ENCODE assay signal across 26 mouse cellular contexts in genomic region chr5:90765821-90766606, GRCm38 (mm10). TPM values are rescaled to one million over a fixed set of nuclear protein-coding genes. Genes with fewer than 3 reads are reported as not detected.
A peak's percentile ranks its signal among the peaks of the same experiment; 100 is the strongest.
DNase-seq lines count a peak whose midpoint lies in the region; ATAC-seq and TF ChIP-seq lines count a peak whose summit lies in the region.
"Had no signal": no experiment of that assay in that cellular context is flagged by ENCODE, and none has a peak within 500 bp of the region (broad histone marks: within the 10 kb centered on the region; RNA-seq: fewer than 3 reads in every experiment).

No protein-coding gene starts in this region.

- no peak for TF ChIP-seq CTCF in liver, postnatal 0 days (IDR thresholded peaks at IDR 0.05; ENCODE audit: low read depth)
- TF ChIP-seq CTCF in stomach, postnatal 0 days (IDR thresholded peaks at IDR 0.05; ENCODE audit: low read depth), result no peak

- no peaks in the 10 kb centered on the region for H3K27me3 ChIP-seq in embryonic facial prominence, embryonic 14.5 days (replicated peaks; ENCODE audit: control insufficient read depth, insufficient read depth, low read length)
- H3K27me3 ChIP-seq in embryonic facial prominence, embryonic 10.5 days (replicated peaks; ENCODE audit: low read depth, poor library complexity, severe bottlenecking), result peaks cover 7% of the 10 kb centered on the region; the same call in 1 of the 2 replicates
- no peaks in the 10 kb centered on the region for H3K27me3 ChIP-seq in liver, postnatal 0 days (ENCODE audit: insufficient read depth, low read length)
- 0 out of 2 replicates have a peak, but pooled peaks cover 4% of the 10 kb centered on the region for H3K27me3 ChIP-seq in stomach, embryonic 14.5 days (ENCODE audit: control insufficient read depth, insufficient read depth, low read length)
- no peaks in the 10 kb centered on the region for H3K27me3 ChIP-seq in stomach, postnatal 0 days (ENCODE audit: control insufficient read depth, insufficient read depth, low read length)
- H3K27me3 ChIP-seq: embryonic facial prominence, embryonic 12.5 days; neural tube, embryonic 13.5 days had no signal

- H3K9ac ChIP-seq in embryonic facial prominence, embryonic 14.5 days (ENCODE audit: low read depth, low read length), result no peak overlapping the region
- H3K9ac ChIP-seq in liver, postnatal 0 days (replicated peaks), result no peak overlapping the region
- no peak overlapping the region for H3K9ac ChIP-seq in stomach, embryonic 14.5 days (replicated peaks; ENCODE audit: low read depth, low read length)
- no peak overlapping the region for H3K9ac ChIP-seq in stomach, postnatal 0 days (ENCODE audit: low read length)
- H3K9ac ChIP-seq: embryonic facial prominence, embryonic 12.5 days; hindbrain, embryonic 13.5 days; limb, embryonic 15.5 days; neural tube, embryonic 13.5 days had no signal

- 0 out of 2 replicates have a peak, but pooled peaks cover 5% of the 10 kb centered on the region for H3K4me1 ChIP-seq in embryonic facial prominence, embryonic 14.5 days (ENCODE audit: control insufficient read depth, insufficient read depth, low read length)
- H3K4me1 ChIP-seq in embryonic facial prominence, embryonic 10.5 days, result no peaks in the 10 kb centered on the region
- no peaks in the 10 kb centered on the region for H3K4me1 ChIP-seq in liver, postnatal 0 days (ENCODE audit: insufficient read depth)
- no peaks in the 10 kb centered on the region for H3K4me1 ChIP-seq in stomach, embryonic 14.5 days (ENCODE audit: control insufficient read depth, insufficient read depth, low read length)
- H3K4me1 ChIP-seq in stomach, postnatal 0 days (replicated peaks; ENCODE audit: control insufficient read depth, insufficient read depth), result no peaks in the 10 kb centered on the region
- H3K4me1 ChIP-seq: hindbrain, embryonic 13.5 days; limb, embryonic 15.5 days; neural tube, embryonic 13.5 days had no signal

- no peak overlapping the region for H3K4me2 ChIP-seq in embryonic facial prominence, embryonic 14.5 days (ENCODE audit: low read depth, low read length)
- no peak overlapping the region for H3K4me2 ChIP-seq in liver, postnatal 0 days (ENCODE audit: low read depth, low read length)
- H3K4me2 ChIP-seq in stomach, embryonic 14.5 days (replicated peaks; ENCODE audit: low read depth, low read length), result no peak overlapping the region
- H3K4me2 ChIP-seq in stomach, postnatal 0 days (replicated peaks; ENCODE audit: low read depth), result no peak overlapping the region
- H3K4me2 ChIP-seq: embryonic facial prominence, embryonic 12.5 days; hindbrain, embryonic 13.5 days; limb, embryonic 15.5 days; neural tube, embryonic 13.5 days had no signal

- WGBS in embryonic facial prominence, embryonic 14.5 days, result 57% methylated on average over 8 of the region's 8 CpGs
- 73% methylated on average over 8 of the region's 8 CpGs for WGBS in embryonic facial prominence, embryonic 10.5 days
- WGBS in liver, postnatal 0 days (ENCODE audit: insufficient replicate concordance), result 59% methylated on average over 8 of the region's 8 CpGs
- WGBS in stomach, embryonic 14.5 days, result 41% methylated on average over 8 of the region's 8 CpGs
- 31% methylated on average over 8 of the region's 8 CpGs for WGBS in stomach, postnatal 0 days

- no peak overlapping the region for H3K4me3 ChIP-seq in embryonic facial prominence, embryonic 14.5 days (ENCODE audit: low read depth, low read length)
- no peak overlapping the region for H3K4me3 ChIP-seq in embryonic facial prominence, embryonic 10.5 days
- H3K4me3 ChIP-seq in liver, postnatal 0 days (ENCODE audit: low read depth, low read length), result no peak overlapping the region
- H3K4me3 ChIP-seq in stomach, embryonic 14.5 days (ENCODE audit: low read depth, low read length), result no peak overlapping the region
- H3K4me3 ChIP-seq in stomach, postnatal 0 days (ENCODE audit: low read depth, low read length), result no peak overlapping the region
- H3K4me3 ChIP-seq: embryonic facial prominence, embryonic 12.5 days; hindbrain, embryonic 13.5 days; limb, embryonic 15.5 days; midbrain, embryonic 10.5 days; neural tube, embryonic 13.5 days had no signal

- peak; percentile 48 for DNase-seq in embryonic facial prominence, embryonic 14.5 days (ENCODE audit: low spot score)
- DNase-seq in embryonic facial prominence, embryonic 10.5 days (ENCODE audit: low spot score), result no peak
- no peak for DNase-seq in liver, postnatal 0 days
- DNase-seq in liver, result no peak
- no peak for DNase-seq in stomach, postnatal 0 days (ENCODE audit: low spot score)
- no peak for DNase-seq in spleen, postnatal 4 days (ENCODE audit: low spot score in 2 of 2)
- DNase-seq: adrenal gland, adult 8-10 months; cerebellum, adult 8-10 months; gastrocnemius, postnatal 25 days; kidney, postnatal 25 days; right cerebral cortex, adult 18-20 months; thymus, postnatal 36 days had no signal

- H3K36me3 ChIP-seq in embryonic facial prominence, embryonic 14.5 days (ENCODE audit: control insufficient read depth, insufficient read depth, low read length), result no peaks in the 10 kb centered on the region
- H3K36me3 ChIP-seq in embryonic facial prominence, embryonic 10.5 days (replicated peaks), result no peaks in the 10 kb centered on the region
- H3K36me3 ChIP-seq in liver, postnatal 0 days (replicated peaks; ENCODE audit: insufficient read depth, low read length), result no peaks in the 10 kb centered on the region
- H3K36me3 ChIP-seq in stomach, embryonic 14.5 days (ENCODE audit: control insufficient read depth, insufficient read depth, low read length), result no peaks in the 10 kb centered on the region
- no peaks in the 10 kb centered on the region for H3K36me3 ChIP-seq in stomach, postnatal 0 days (ENCODE audit: control insufficient read depth, insufficient read depth, low read length)
- H3K36me3 ChIP-seq: embryonic facial prominence, embryonic 12.5 days; hindbrain, embryonic 13.5 days; limb, embryonic 15.5 days; midbrain, embryonic 10.5 days; neural tube, embryonic 13.5 days had no signal

- no peak for ATAC-seq in embryonic facial prominence, embryonic 14.5 days (ENCODE audit: low read depth)
- ATAC-seq in liver, postnatal 0 days, result no peak
- 0 out of 2 replicates have a peak, but pooled peaks have one; percentile 37 for ATAC-seq in stomach, embryonic 14.5 days (ENCODE audit: insufficient number of reproducible peaks, insufficient read depth, low FRiP score, low read depth)
- no peak for ATAC-seq in stomach, postnatal 0 days (ENCODE audit: low FRiP score, low TSS enrichment)
- ATAC-seq in monocyte, adult 5-6 weeks (replicated peaks; ENCODE audit: insufficient number of reproducible peaks, low FRiP score, low TSS enrichment, poor library complexity, severe bottlenecking), result no peak
- ATAC-seq: forebrain, embryonic 14.5 days; inflammation-experienced regulatory T-cells, adult 6 months had no signal

- no peak overlapping the region for H3K27ac ChIP-seq in embryonic facial prominence, embryonic 14.5 days (replicated peaks; ENCODE audit: low read depth, low read length)
- no peak overlapping the region for H3K27ac ChIP-seq in embryonic facial prominence, embryonic 10.5 days (replicated peaks)
- H3K27ac ChIP-seq in liver, postnatal 0 days (ENCODE audit: low read depth), result no peak overlapping the region
- H3K27ac ChIP-seq in stomach, embryonic 14.5 days (ENCODE audit: low read length), result no peak overlapping the region
- no peak overlapping the region for H3K27ac ChIP-seq in stomach, postnatal 0 days (replicated peaks)
- H3K27ac ChIP-seq: embryonic facial prominence, embryonic 12.5 days; hindbrain, embryonic 13.5 days; limb, embryonic 15.5 days; midbrain, embryonic 10.5 days; neural tube, embryonic 13.5 days had no signal

- H3K9me3 ChIP-seq in embryonic facial prominence, embryonic 14.5 days (ENCODE audit: control insufficient read depth, low read length), result no peaks in the 10 kb centered on the region
- no peaks in the 10 kb centered on the region for H3K9me3 ChIP-seq in embryonic facial prominence, embryonic 10.5 days
- H3K9me3 ChIP-seq in liver, postnatal 0 days (ENCODE audit: low read length), result no peaks in the 10 kb centered on the region
- no peaks in the 10 kb centered on the region for H3K9me3 ChIP-seq in stomach, embryonic 14.5 days (ENCODE audit: control insufficient read depth, low read depth, low read length)
- no peaks in the 10 kb centered on the region for H3K9me3 ChIP-seq in stomach, postnatal 0 days (ENCODE audit: control insufficient read depth, low read length)
- H3K9me3 ChIP-seq: embryonic facial prominence, embryonic 12.5 days; hindbrain, embryonic 13.5 days; limb, embryonic 15.5 days; midbrain, embryonic 10.5 days; neural tube, embryonic 13.5 days had no signal

- TF ChIP-seq EP300 in liver, postnatal 0 days (IDR thresholded peaks at IDR 0.05; ENCODE audit: low read depth), result 0 out of 2 replicates have a peak, but pooled peaks have one; percentile 21
- TF ChIP-seq EP300 in stomach, postnatal 0 days (optimal IDR thresholded peaks at IDR 0.05), result no peak

RNA-seq across cellular contexts. Expression of gene Ppbp, which starts 2.3 kb away (rescaled TPM):
- polyA plus RNA-seq in embryonic facial prominence, embryonic 14.5 days (2014; fragmentation: Nextera tagmentation; extraction: Ambion mirVana), result 1.8 and 3.6 TPM in 2 replicates
- 4.7 and 9.6 TPM in 2 replicates for polyA plus RNA-seq in embryonic facial prominence, embryonic 10.5 days (2016; fragmentation: Nextera tagmentation; extraction: Ambion mirVana)
- polyA plus RNA-seq in liver, postnatal 0 days (2015; fragmentation: Nextera tagmentation; extraction: Ambion mirVana), result 257 and 263 TPM in 2 replicates
- polyA plus RNA-seq in stomach, embryonic 14.5 days (2014; fragmentation: Nextera tagmentation; extraction: Ambion mirVana), result 2.5 and 3.1 TPM in 2 replicates
- 4.4 and 16.9 TPM in 2 replicates for polyA plus RNA-seq in stomach, postnatal 0 days (2015; fragmentation: Nextera tagmentation; extraction: Ambion mirVana)
- 20.7 to 327 TPM (median 26.3 TPM) in 3 replicates for total RNA-seq in monocyte, adult 5-6 weeks (2017)

RNA-seq across cellular contexts. Expression of gene Pf4, which starts 6.2 kb away (rescaled TPM):
- 94.9 and 125 TPM in 2 replicates for polyA plus RNA-seq in embryonic facial prominence, embryonic 14.5 days (2014; fragmentation: Nextera tagmentation; extraction: Ambion mirVana)
- polyA plus RNA-seq in embryonic facial prominence, embryonic 10.5 days (2016; fragmentation: Nextera tagmentation; extraction: Ambion mirVana), result 34.2 and 55.7 TPM in 2 replicates
- polyA plus RNA-seq in liver, postnatal 0 days (2015; fragmentation: Nextera tagmentation; extraction: Ambion mirVana), result 704 and 712 TPM in 2 replicates
- 60.2 and 63.8 TPM in 2 replicates for polyA plus RNA-seq in stomach, embryonic 14.5 days (2014; fragmentation: Nextera tagmentation; extraction: Ambion mirVana)
- polyA plus RNA-seq in stomach, postnatal 0 days (2015; fragmentation: Nextera tagmentation; extraction: Ambion mirVana), result 159 and 216 TPM in 2 replicates
- 16.0 to 186 TPM (median 23.8 TPM) in 3 replicates for total RNA-seq in monocyte, adult 5-6 weeks (2017)
- polyA plus RNA-seq: inflammation-experienced regulatory T-cells, adult 6 months had no signal

RNA-seq across cellular contexts. Expression of gene Cxcl5, which starts 6.9 kb away (rescaled TPM):
- polyA plus RNA-seq in embryonic facial prominence, embryonic 14.5 days (2014; fragmentation: Nextera tagmentation; extraction: Ambion mirVana), result 2.0 and 2.6 TPM in 2 replicates
- polyA plus RNA-seq in embryonic facial prominence, embryonic 10.5 days (2016; fragmentation: Nextera tagmentation; extraction: Ambion mirVana), result 0.30 and 0.37 TPM in 2 replicates
- 1.7 and 1.9 TPM in 2 replicates for polyA plus RNA-seq in liver, postnatal 0 days (2015; fragmentation: Nextera tagmentation; extraction: Ambion mirVana)
- 0.20 and 0.53 TPM in 2 replicates for polyA plus RNA-seq in stomach, embryonic 14.5 days (2014; fragmentation: Nextera tagmentation; extraction: Ambion mirVana)
- polyA plus RNA-seq in stomach, postnatal 0 days (2015; fragmentation: Nextera tagmentation; extraction: Ambion mirVana), result 0.05 and 0.10 TPM in 2 replicates
- total RNA-seq in monocyte, adult 5-6 weeks (2017), result 0.39 TPM in 1 of 3 replicates, not detected in the others
- total RNA-seq: adrenal gland, adult 8-10 months; gastrocnemius, postnatal 25 days had no signal
- polyA plus RNA-seq: inflammation-experienced regulatory T-cells, adult 6 months; neural tube, embryonic 13.5 days had no signal

RNA-seq across cellular contexts. Expression of gene Cxcl3, which starts 19.9 kb away (rescaled TPM):
- polyA plus RNA-seq in embryonic facial prominence, embryonic 14.5 days (2014; fragmentation: Nextera tagmentation; extraction: Ambion mirVana), result 0.17 TPM in 1 of 2 replicates, not detected in the other
- 0.15 TPM in 1 of 2 replicates, not detected in the other for polyA plus RNA-seq in embryonic facial prominence, embryonic 10.5 days (2016; fragmentation: Nextera tagmentation; extraction: Ambion mirVana)
- not detected in 2 replicates for polyA plus RNA-seq in liver, postnatal 0 days (2015; fragmentation: Nextera tagmentation; extraction: Ambion mirVana)
- polyA plus RNA-seq in stomach, embryonic 14.5 days (2014; fragmentation: Nextera tagmentation; extraction: Ambion mirVana), result not detected in 2 replicates
- 0.05 and 0.10 TPM in 2 replicates for polyA plus RNA-seq in stomach, postnatal 0 days (2015; fragmentation: Nextera tagmentation; extraction: Ambion mirVana)
- not detected in 3 replicates for total RNA-seq in monocyte, adult 5-6 weeks (2017)
- total RNA-seq: adrenal gland, adult 8-10 months; gastrocnemius, postnatal 25 days; left cerebral cortex, adult 18-20 months; left cerebral cortex, postnatal 36 days had no signal
- polyA plus RNA-seq: cortical plate, adult 2 months; forebrain, embryonic 14.5 days; heart, postnatal 0 days; hindbrain, embryonic 13.5 days; liver, embryonic 16.5 days; midbrain, embryonic 10.5 days; neural tube, embryonic 13.5 days had no signal

RNA-seq across cellular contexts. Expression of gene Cxcl15, which starts 28.3 kb away (rescaled TPM):
- polyA plus RNA-seq in embryonic facial prominence, embryonic 14.5 days (2014; fragmentation: Nextera tagmentation; extraction: Ambion mirVana), result 0.07 and 0.18 TPM in 2 replicates
- not detected in 2 replicates for polyA plus RNA-seq in embryonic facial prominence, embryonic 10.5 days (2016; fragmentation: Nextera tagmentation; extraction: Ambion mirVana)
- polyA plus RNA-seq in liver, postnatal 0 days (2015; fragmentation: Nextera tagmentation; extraction: Ambion mirVana), result 0.08 TPM in 1 of 2 replicates, not detected in the other
- polyA plus RNA-seq in stomach, embryonic 14.5 days (2014; fragmentation: Nextera tagmentation; extraction: Ambion mirVana), result 3.6 and 5.0 TPM in 2 replicates
- polyA plus RNA-seq in stomach, postnatal 0 days (2015; fragmentation: Nextera tagmentation; extraction: Ambion mirVana), result 0.58 and 0.70 TPM in 2 replicates
- not detected in 3 replicates for total RNA-seq in monocyte, adult 5-6 weeks (2017)
- total RNA-seq: adrenal gland, adult 8-10 months; gastrocnemius, postnatal 25 days; left cerebral cortex, adult 18-20 months; left cerebral cortex, postnatal 36 days had no signal
- polyA plus RNA-seq: cortical plate, adult 2 months; forebrain, embryonic 14.5 days; hindbrain, embryonic 13.5 days; inflammation-experienced regulatory T-cells, adult 6 months; liver, embryonic 16.5 days; midbrain, embryonic 10.5 days; neural tube, embryonic 13.5 days had no signal

Comparison
In these comparisons a context has a peak if more than half of its experiments do, and no peak if none do; other contexts are left out.
1. RNA of gene Ppbp, which starts 2.3 kb away (polyA plus RNA-seq): 257 to 263 TPM in liver, postnatal 0 days; 4.7 to 9.6 TPM in embryonic facial prominence, embryonic 10.5 days, 4.4 to 16.9 TPM in stomach, postnatal 0 days, 1.8 to 3.6 TPM in embryonic facial prominence, embryonic 14.5 days and 2.5 to 3.1 TPM in stomach, embryonic 14.5 days; every median in the first group is over 10 times any median in the second.